Mouse (Mus musculus): ENCODE data around the gene Rad51b.

- TF ChIP-seq CTCF (IDR thresholded peaks at IDR 0.05; ENCODE audit: low read depth, low read length) (no peak), GATA1 (IDR thresholded peaks at IDR 0.05; ENCODE audit: borderline replicate concordance, low read length) (no peak), TAL1 (conservative IDR thresholded peaks at IDR 0.05; ENCODE audit: low read depth, low read length) (no peak)
These were observed 67.2 kb downstream of the Rad51b start for GRCm38 (mm10) chr12:79364284-79364683.
